Mouse (Mus musculus) granulocyte monocyte progenitor cell, adult 5-6 weeks (primary cell): ENCODE results near the gene Vegfd. TPM values are rescaled to one million over a fixed set of nuclear protein-coding genes. Genes with fewer than 3 reads are reported as not detected.

Experiments used
- ATAC-seq: replicated peaks from 2 replicates; pipeline ENCODE4 v1.8.0; 2016; ENCODE audit warnings: mild to moderate bottlenecking, moderate TSS enrichment, inconsistent platforms; ENCODE audit not compliant: poor library complexity, severe bottlenecking
- total RNA-seq, 2 experiments: library from RNA; stranded (forward) in 1 of 2; stranded (reverse) in 1 of 2; fragments of 200-712, 200-1000 nt in 1 of 2; fragments of >200 nt in 1 of 2; fragmentation: Nextera tagmentation in 1 of 2; gene quantifications; 2 replicates each; pipeline ENCODE4 v1.2.3; 2014 to 2017

Vegfd gene
- total RNA-seq, 2 experiments from 2014 or later: not detected

GRCm38 (mm10) chrX:164419471-164419939, 46.3 kb downstream of the Vegfd start, which contains the start of gene Piga:
Piga (plus strand) TSS chrX:164419787.
- ATAC-seq: peak; percentile 98

- ATAC-seq: peak; percentile 10; the same call in 1 of the 2 replicates
Measured at GRCm38 (mm10) chrX:164419955-164420354, 46.8 kb downstream of the Vegfd start.

GRCm38 (mm10) chrX:164420518-164420917, 47.3 kb downstream of the Vegfd start:
- no peak for ATAC-seq

GRCm38 (mm10) chrX:164424821-164425220, 51.6 kb downstream of the Vegfd start:
- ATAC-seq: no peak

- peak; percentile 67 for ATAC-seq
Measured at GRCm38 (mm10) chrX:164427295-164427694, 54.1 kb downstream of the Vegfd start.

- ATAC-seq: peak; percentile 84
Measured at GRCm38 (mm10) chrX:164428224-164428623, 55.0 kb downstream of the Vegfd start.

GRCm38 (mm10) chrX:164430621-164431020, 57.4 kb downstream of the Vegfd start:
- ATAC-seq: no peak

GRCm38 (mm10) chrX:164431133-164431532, 58.0 kb downstream of the Vegfd start:
- ATAC-seq: no peak

GRCm38 (mm10) chrX:164431541-164431940, 58.4 kb downstream of the Vegfd start:
- ATAC-seq: peak; percentile 75

- no peak for ATAC-seq
Measured at GRCm38 (mm10) chrX:164432682-164433081, 59.5 kb downstream of the Vegfd start.

- ATAC-seq: peak; percentile 40; the same call in 1 of the 2 replicates
Measured at GRCm38 (mm10) chrX:164436709-164437108, 63.5 kb downstream of the Vegfd start, which contains the start of gene Asb11. Asb11 (plus strand) TSS chrX:164436994.

GRCm38 (mm10) chrX:164439462-164439861, 66.3 kb downstream of the Vegfd start:
- no peak for ATAC-seq

GRCm38 (mm10) chrX:164440140-164440539, 67.0 kb downstream of the Vegfd start:
- ATAC-seq: no peak

GRCm38 (mm10) chrX:164440703-164441102, 67.5 kb downstream of the Vegfd start:
- ATAC-seq: no peak

GRCm38 (mm10) chrX:164441306-164441705, 68.1 kb downstream of the Vegfd start:
- ATAC-seq: no peak

- ATAC-seq: no peak
Measured at GRCm38 (mm10) chrX:164445601-164446000, 72.4 kb downstream of the Vegfd start.

GRCm38 (mm10) chrX:164446106-164446551, 73.0 kb downstream of the Vegfd start:
- peak; percentile 52; the same call in 1 of the 2 replicates for ATAC-seq

GRCm38 (mm10) chrX:164446835-164447681, 73.9 kb downstream of the Vegfd start:
- no peak for ATAC-seq

- no peak for ATAC-seq
Measured at GRCm38 (mm10) chrX:164447682-164448071, 74.5 kb downstream of the Vegfd start.

GRCm38 (mm10) chrX:164449201-164449600, 76.0 kb downstream of the Vegfd start:
- ATAC-seq: peak; percentile 81
